Mouse (Mus musculus) midbrain, embryonic 13.5 days (tissue): ENCODE measurements around the gene Patl2. TPM values are rescaled to one million over a fixed set of nuclear protein-coding genes. Genes with fewer than 3 reads are reported as not detected.
"Not testable (repeated sequence)": the region's sequence is repeated elsewhere in the genome, so short reads cannot be mapped to it uniquely, and the experiment has no call there.

ENCODE experiments used
- ATAC-seq: fragments of 200-750 bp; cut with Nextera tagmentation; 2 replicates; pipeline ENCODE4 v1.8.0; 2017; ENCODE audit warnings: mild to moderate bottlenecking, moderate TSS enrichment, moderate library complexity
- H3K27ac ChIP-seq: fragments of 300-500 bp; sonication (generic); 2 replicates; pipeline ENCODE4 v1.5.1; 2015; ENCODE audit warnings: inconsistent platforms, mild to moderate bottlenecking, moderate library complexity
- H3K27me3 ChIP-seq: fragments of 300-500 bp; sonication (generic); 2 replicates; pipeline ENCODE4 v1.6.1; 2015; ENCODE audit warnings: mild to moderate bottlenecking, inconsistent platforms
- H3K36me3 ChIP-seq: fragments of 300-500 bp; sonication (generic); 2 replicates; pipeline ENCODE4 v1.6.1; 2015; ENCODE audit warnings: mild to moderate bottlenecking, inconsistent platforms
- H3K4me1 ChIP-seq: fragments of 300-500 bp; sonication (generic); replicated peaks from 2 replicates; pipeline ENCODE4 v1.6.1; 2015; ENCODE audit warnings: inconsistent platforms
- H3K4me2 ChIP-seq: fragments of 300-500 bp; sonication (generic); replicated peaks from 2 replicates; pipeline ENCODE4 v1.6.1; 2015; ENCODE audit warnings: moderate library complexity, mild to moderate bottlenecking, inconsistent platforms
- H3K4me3 ChIP-seq: fragments of 300-500 bp; sonication (generic); replicated peaks from 2 replicates; pipeline ENCODE4 v1.5.1; 2015; ENCODE audit warnings: mild to moderate bottlenecking, inconsistent platforms
- H3K9ac ChIP-seq: fragments of 300-500 bp; sonication (generic); replicated peaks from 2 replicates; pipeline ENCODE4 v1.6.1; 2015; ENCODE audit warnings: mild to moderate bottlenecking, inconsistent platforms
- H3K9me3 ChIP-seq: fragments of 300-500 bp; sonication (generic); 2 replicates; pipeline ENCODE4 v1.6.1; 2016; ENCODE audit warnings: mild to moderate bottlenecking, inconsistent platforms
- WGBS: fragments of 180-500 bp; shearing (Covaris S2); methylation state at CpG from one replicate; pipeline ENCODE4 v1.1.7; 2015; 5-methylcytosine and 5-hydroxymethylcytosine counted together
- polyA plus RNA-seq: library from polyadenylated mRNA; unstranded; fragments of >200 nt; fragmentation: Nextera tagmentation; extraction: Ambion mirVana; gene quantifications from 2 replicates; pipeline ENCODE4 v1.2.1, GENCODE M21; 2015

Patl2 gene
- polyA plus RNA-seq, 1 experiment from 2014 or later = not detected

DNA sequence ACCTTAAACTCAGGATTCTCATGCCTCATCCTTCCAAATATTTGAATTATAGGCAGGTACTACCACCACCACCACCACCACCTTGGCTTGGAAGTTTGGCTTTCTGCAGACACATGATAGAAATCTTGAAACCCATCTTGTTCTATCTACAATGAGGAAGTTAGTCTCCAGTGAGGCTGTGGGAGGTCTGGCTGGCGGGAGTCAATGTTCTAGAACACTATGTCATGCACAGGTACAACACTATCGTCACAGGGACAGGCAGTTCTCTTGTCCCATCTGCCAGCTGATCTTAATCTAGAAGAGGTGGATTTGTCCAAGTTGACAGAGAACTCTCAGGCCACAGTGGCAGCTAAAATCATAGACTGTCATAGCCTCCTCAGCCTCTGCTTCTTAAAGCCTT is 53.4 kb downstream of the Patl2 start:
- Histone ChIP-seq H3K9ac (no peak overlapping the region), H3K36me3 (no peaks in the 10 kb centered on the region), H3K9me3 (no peaks in the 10 kb centered on the region), H3K4me3 (no peak overlapping the region), H3K4me2 (no peak overlapping the region), H3K4me1 (no peaks in the 10 kb centered on the region), H3K27ac (no peak overlapping the region), H3K27me3 (no peaks in the 10 kb centered on the region; the same call in 1 of the 2 replicates)
- 93% methylated on average over 2 of the region's 2 CpGs for WGBS
- no peak for ATAC-seq

DNA sequence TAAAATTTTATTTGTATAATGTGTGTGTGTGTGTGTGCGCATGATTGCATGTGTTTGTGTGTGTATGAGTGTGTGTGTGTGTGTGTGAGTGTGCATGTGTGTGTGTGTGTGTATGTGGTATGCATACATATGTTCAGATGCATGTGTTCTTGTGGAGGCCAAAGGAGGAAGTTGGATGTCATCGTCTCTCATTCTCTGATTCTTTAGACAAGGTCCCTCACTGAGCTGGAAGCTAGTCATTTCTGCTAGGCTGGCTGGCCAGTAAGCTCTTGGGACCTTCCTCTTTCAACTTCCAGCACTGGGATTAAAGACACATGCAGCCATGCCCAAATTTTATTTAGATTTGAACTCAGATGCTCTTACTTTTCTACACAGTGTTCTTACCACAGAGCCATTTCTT is 53.9 kb downstream of the Patl2 start:
- no peak overlapping the region for H3K27ac ChIP-seq
- ATAC-seq = no peak
- 93% methylated on average over 2 of the region's 2 CpGs for WGBS
- H3K4me1 ChIP-seq = no peaks in the 10 kb centered on the region
- no peak overlapping the region for H3K9ac ChIP-seq
- no peaks in the 10 kb centered on the region; the same call in 1 of the 2 replicates for H3K27me3 ChIP-seq
- H3K4me3 ChIP-seq = no peak overlapping the region
- H3K4me2 ChIP-seq = no peak overlapping the region
- no peaks in the 10 kb centered on the region for H3K36me3 ChIP-seq
- H3K9me3 ChIP-seq = no peaks in the 10 kb centered on the region

- Histone ChIP-seq H3K9me3 (no peaks in the 10 kb centered on the region), H3K36me3 (no peaks in the 10 kb centered on the region), H3K9ac (no peak overlapping the region), H3K27ac (no peak overlapping the region), H3K4me1 (no peaks in the 10 kb centered on the region), H3K4me2 (no peak overlapping the region), H3K27me3 (no peaks in the 10 kb centered on the region; the same call in 1 of the 2 replicates), H3K4me3 (no peak overlapping the region)
- WGBS = 96% methylated on average over 4 of the region's 4 CpGs
- no peak for ATAC-seq
Observed at GRCm38 (mm10) chr2:122127635-122128034, 58.4 kb downstream of the Patl2 start.

DNA sequence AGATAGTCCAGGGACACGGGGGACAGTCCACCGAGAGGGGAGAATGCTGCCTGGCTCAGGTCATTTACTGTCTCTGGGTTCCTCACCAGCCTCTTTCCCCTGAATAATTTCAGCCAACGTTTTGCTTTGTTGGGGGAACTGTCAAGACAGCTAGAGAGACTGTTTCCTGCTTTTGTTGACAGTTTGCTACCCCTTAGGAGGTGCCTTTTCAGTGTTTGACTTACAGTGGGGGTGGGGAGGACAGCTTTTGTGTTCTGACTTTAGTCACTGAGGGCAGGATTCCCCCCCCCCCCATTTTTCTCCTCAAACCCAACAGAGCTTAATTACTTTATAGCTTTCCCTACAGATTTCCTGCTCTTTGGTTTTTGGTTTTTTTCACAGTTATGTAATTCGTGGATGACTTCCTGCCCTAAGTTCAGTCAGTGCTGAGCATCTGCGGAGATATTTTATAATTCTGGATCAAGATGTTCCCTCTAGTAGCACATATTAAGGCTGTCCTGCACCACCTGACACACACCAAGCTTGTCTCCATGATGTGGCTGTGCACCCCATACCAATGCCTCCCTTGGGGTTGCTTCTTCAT is 59.1 kb downstream of the Patl2 start:
- Histone ChIP-seq H3K4me2 (no peak overlapping the region), H3K4me1 (no peaks in the 10 kb centered on the region), H3K36me3 (no peaks in the 10 kb centered on the region), H3K27ac (no peak overlapping the region), H3K4me3 (no peak overlapping the region), H3K9ac (no peak overlapping the region), H3K9me3 (no peaks in the 10 kb centered on the region), H3K27me3 (no peaks in the 10 kb centered on the region; the same call in 1 of the 2 replicates)
- WGBS = 57% methylated on average over 5 of the region's 5 CpGs
- ATAC-seq = no peak

DNA sequence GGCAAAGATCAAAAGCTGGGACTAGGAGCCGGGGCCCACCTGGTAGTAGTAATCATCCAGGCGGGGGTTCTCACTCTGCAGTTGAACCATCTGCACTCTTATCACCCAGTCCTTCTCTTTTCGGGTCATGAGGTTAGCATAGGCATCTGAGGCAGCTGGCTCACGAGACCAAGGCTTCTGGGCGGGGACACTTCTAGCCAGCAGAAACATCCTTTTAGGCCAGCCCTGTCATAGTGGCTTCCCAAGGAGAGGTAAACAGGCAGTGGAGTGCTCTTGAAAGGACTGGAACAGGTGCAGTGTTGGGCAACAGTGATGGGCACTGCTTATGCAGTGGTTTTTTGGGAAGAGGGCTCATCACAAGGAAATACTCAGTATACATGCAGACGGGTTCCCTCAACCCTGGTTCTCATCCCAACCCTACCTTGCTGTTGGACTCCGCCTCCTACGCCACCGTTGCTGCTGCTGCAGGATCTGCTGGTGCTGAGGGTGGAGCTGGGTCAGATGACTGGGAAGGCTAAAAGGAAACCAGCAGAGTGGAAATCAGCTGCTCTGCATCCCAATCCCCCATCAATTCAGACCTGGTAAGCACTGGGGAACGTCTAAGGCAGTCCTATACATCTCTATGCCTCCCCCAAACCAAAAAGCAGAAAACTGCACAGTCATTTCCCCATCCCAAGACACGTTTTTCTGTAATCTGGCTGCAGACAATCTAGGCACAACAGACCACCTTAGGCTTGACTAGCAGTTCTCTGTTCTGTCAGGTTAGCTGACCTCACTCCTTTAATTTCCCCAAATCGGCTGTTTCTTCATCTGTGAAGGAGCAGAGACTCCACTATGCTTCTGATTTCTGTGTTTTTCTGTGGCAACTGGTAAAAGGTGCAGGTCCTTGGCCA is 60.1 kb downstream of the Patl2 start:
- Histone ChIP-seq H3K9me3 (no peaks in the 10 kb centered on the region), H3K36me3 (no peaks in the 10 kb centered on the region), H3K4me3 (no peak overlapping the region), H3K27ac (no peak overlapping the region), H3K27me3 (no peaks in the 10 kb centered on the region; the same call in 1 of the 2 replicates), H3K9ac (no peak overlapping the region), H3K4me2 (no peak overlapping the region), H3K4me1 (no peaks in the 10 kb centered on the region)
- 58% methylated on average over 12 of the region's 12 CpGs for WGBS
- no peak for ATAC-seq

- H3K27ac ChIP-seq = peak within 1 kb of the TSS; percentile 97
- peak within 1 kb of the TSS; percentile 95 for H3K4me3 ChIP-seq
- no peaks in the 10 kb centered on the region for H3K27me3 ChIP-seq
- under 1% methylated on average over 47 of the region's 47 CpGs for WGBS
- H3K9me3 ChIP-seq = no peaks in the 10 kb centered on the region
- H3K4me2 ChIP-seq = peak within 1 kb of the TSS; percentile 69
- H3K36me3 ChIP-seq = peaks cover 10% of the 10 kb centered on the region
- H3K4me1 ChIP-seq = peaks cover 14% of the 10 kb centered on the region
- ATAC-seq = peak; percentile 100
- H3K9ac ChIP-seq = peak within 1 kb of the TSS; percentile 97
Observed at GRCm38 (mm10) chr2:122117961-122118958, 67.7 kb downstream of the Patl2 start, which contains the start of gene Spg11. TSS of gene Spg11 (minus strand) at chr2:122118386.

DNA sequence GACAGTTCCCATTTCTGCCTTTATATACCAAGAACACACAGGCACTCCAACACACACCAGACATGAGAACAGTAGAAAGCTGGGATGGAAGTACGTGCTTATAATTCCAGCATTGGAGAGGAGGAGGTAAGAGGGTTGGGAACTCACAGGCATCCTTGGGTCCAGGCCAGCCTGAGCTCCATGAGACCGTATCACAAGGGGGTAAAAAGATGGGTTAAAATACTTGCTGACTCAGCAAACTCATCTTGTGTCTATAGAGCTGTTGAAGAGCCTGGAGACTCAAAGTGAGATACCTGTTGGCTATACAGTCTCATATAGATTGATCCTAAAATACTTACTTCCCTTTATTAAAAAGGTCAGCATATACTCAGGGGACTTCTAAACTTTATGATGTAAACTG is 69.1 kb downstream of the Patl2 start:
- H3K9ac ChIP-seq = no peak overlapping the region
- 89% methylated on average over 2 of the region's 2 CpGs for WGBS
- H3K9me3 ChIP-seq = no peaks in the 10 kb centered on the region
- H3K27me3 ChIP-seq = no peaks in the 10 kb centered on the region
- peak overlapping the region; percentile 95 for H3K4me3 ChIP-seq
- H3K4me2 ChIP-seq = peak overlapping the region; percentile 69
- ATAC-seq = no peak
- H3K4me1 ChIP-seq = peaks cover 14% of the 10 kb centered on the region
- H3K36me3 ChIP-seq = peaks cover 16% of the 10 kb centered on the region
- no peak overlapping the region for H3K27ac ChIP-seq

GRCm38 (mm10) chr2:122109714-122110113 is 76.3 kb downstream of the Patl2 start:
- H3K4me2 ChIP-seq = no peak overlapping the region
- H3K27me3 ChIP-seq = no peaks in the 10 kb centered on the region
- no peak overlapping the region for H3K4me3 ChIP-seq
- H3K9ac ChIP-seq = no peak overlapping the region
- H3K9me3 ChIP-seq = no peaks in the 10 kb centered on the region
- ATAC-seq = no peak
- peaks cover 48% of the 10 kb centered on the region for H3K36me3 ChIP-seq
- WGBS = 88% methylated on average over 4 of the region's 4 CpGs
- H3K4me1 ChIP-seq = no peaks in the 10 kb centered on the region
- H3K27ac ChIP-seq = no peak overlapping the region

DNA sequence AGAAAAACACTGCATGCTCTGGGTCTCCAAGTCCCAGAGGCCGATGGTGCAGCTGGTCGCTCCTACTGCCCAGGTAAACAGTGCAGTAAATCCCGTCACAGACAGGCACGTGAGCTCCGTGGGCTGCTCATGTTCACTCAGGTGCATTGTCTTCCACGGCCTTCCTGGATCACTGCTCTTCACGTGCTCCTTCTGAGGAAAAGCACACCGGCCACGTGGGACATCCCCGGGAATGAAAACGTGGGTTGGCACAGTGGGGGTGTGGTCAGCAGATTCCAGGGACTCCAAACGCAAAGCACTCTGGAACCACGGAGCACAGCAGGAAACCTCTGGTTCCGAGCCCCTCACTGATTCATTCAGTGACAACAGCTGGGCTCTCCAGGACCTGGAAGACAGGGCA is 77.9 kb downstream of the Patl2 start:
- ATAC-seq = no peak
- 88% methylated on average over 14 of the region's 14 CpGs for WGBS
- no peaks in the 10 kb centered on the region for H3K27me3 ChIP-seq
- no peak overlapping the region for H3K4me3 ChIP-seq
- H3K27ac ChIP-seq = no peak overlapping the region
- H3K36me3 ChIP-seq = peaks cover 44% of the 10 kb centered on the region
- no peak overlapping the region for H3K4me2 ChIP-seq
- H3K9ac ChIP-seq = no peak overlapping the region
- no peaks in the 10 kb centered on the region for H3K4me1 ChIP-seq
- no peaks in the 10 kb centered on the region for H3K9me3 ChIP-seq

GRCm38 (mm10) chr2:122102070-122102469 is 83.9 kb downstream of the Patl2 start:
- Histone ChIP-seq H3K4me2 (no peak overlapping the region), H3K27ac (no peak overlapping the region), H3K9ac (no peak overlapping the region), H3K4me1 (no peaks in the 10 kb centered on the region), H3K9me3 (no peaks in the 10 kb centered on the region), H3K27me3 (no peaks in the 10 kb centered on the region), H3K4me3 (no peak overlapping the region), H3K36me3 (peaks cover 61% of the 10 kb centered on the region)
- no peak for ATAC-seq

GRCm38 (mm10) chr2:122097686-122098085 is 88.3 kb downstream of the Patl2 start:
- not testable (repeated sequence) for H3K4me1 ChIP-seq, H3K9me3 ChIP-seq, H3K4me3 ChIP-seq, H3K9ac ChIP-seq, H3K27me3 ChIP-seq, H3K27ac ChIP-seq, H3K4me2 ChIP-seq, ATAC-seq
- WGBS = 89% methylated on average over 5 of the region's 5 CpGs
- peaks cover 89% of the 10 kb centered on the region for H3K36me3 ChIP-seq
